Mouse (Mus musculus) heart, postnatal 14 days (tissue): ENCODE measurements at regions not wholly inside any gene's neighbourhood (a gene's known extent, or its start where the extent isn't known, plus 50 kb on each side); places are given as distances from the start of the nearest gene placed in this dataset.

Source experiments
- DNase-seq, 2 experiments: peaks; one replicate each; pipeline ENCODE4 v3.0.0; 2021 to 2022
- intact Hi-C: fragments of 180-260 bp; cut with DNase I; formaldehyde crosslinking; loops from one replicate; pipeline ENCODE4 v1.15.1; 2025

DNA sequence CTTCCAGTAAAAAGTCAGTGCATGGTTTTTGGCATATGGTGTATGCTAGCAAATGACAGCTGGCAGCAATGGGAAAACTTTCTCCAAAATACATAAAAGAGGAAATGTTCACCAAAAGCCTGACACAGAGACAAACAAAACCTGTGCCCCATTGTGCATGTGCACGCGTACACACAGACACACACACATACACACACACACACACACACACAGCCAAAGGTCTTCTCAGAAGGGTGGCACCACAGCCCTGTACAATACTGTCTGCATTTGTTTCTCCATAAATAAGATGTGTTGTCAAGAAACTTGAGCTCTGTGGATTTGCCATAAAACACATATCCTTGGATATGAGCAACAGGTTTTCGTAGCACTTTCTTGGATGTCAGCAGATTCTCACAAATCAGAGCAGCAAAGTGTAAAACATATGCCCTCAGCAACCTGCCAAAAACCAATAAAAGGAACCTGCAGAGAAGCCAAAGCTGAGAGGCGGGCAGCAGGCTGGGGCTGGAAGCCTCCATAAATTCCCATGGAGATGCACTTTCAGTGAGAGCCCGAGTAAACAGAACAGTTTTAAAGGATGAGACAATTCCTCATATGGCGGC, 60.5 kb upstream of the Ddit4l start:
- peak in 1 of 2 experiments; percentile 10 for DNase-seq
- intact Hi-C loops = no loop called here

DNA sequence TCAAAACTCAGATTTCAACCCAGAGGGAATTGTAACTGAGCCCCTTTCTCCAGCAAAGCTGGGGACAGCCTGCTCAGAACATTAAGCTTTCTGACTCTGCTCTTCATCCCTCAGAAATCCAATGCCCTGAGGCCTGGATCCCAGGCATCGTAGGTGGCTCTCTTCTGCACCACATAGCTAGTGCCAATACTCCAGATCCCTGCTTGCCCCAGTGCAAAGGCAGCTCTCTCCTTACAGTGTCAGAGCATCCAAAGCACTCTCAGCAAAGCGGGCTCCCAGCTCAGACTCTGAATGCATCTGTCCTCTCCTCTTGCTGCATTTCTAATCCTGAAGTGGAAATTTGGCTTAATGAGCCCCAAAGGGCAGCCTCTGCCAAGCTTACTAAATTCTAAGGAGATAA, 59.4 kb upstream of the Ddit4l start:
- DNase-seq = no peak
- intact Hi-C loops = no loop called here

DNA sequence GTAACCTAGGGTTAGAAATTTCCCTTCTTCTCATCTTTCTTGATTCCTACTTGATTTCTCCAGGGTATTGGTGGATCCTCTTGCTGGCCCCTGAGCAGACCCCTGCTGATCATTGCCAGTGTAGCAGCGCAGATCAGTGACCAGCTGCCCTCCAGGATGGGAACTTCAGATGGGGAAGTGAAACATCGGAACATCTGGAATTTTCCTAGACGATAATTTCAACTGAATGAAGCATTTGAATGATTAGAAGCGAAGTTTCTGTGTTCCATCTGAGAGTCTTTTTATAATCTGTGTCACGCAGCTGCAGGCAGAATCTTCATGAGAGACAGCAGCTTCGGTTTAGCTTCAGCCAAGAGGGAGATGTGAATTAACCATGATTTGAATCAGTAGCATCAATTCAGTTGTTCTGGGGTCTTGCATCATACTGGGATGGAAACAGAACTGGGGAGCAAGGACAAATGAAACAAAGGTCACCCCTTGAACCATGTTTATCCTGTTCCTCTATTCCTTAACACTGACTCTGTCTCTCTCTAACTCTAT, 57.8 kb upstream of the Ddit4l start:
- intact Hi-C loops = no loop called here
- no peak for DNase-seq

DNA sequence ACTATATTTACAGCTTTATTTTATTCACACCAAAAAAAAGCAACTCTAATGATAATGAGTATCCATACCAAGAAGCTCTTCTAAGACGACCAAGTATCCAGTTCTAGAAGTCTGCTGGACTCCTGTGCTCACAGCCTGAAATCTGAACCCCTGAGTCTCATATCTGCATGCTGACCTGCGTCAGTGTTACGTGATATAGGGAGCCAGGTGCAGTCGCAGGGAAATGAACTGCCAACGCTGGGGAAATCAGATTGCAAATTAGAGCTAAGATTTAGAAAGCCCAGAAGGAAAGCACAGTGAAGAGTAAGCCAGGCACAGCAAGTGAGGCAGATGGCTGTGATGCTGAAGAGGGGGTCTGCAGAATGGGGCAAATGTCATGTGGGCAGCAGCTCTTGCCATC, 57.1 kb upstream of the Ddit4l start:
- DNase-seq = no peak
- intact Hi-C loops = no loop called here

DNA sequence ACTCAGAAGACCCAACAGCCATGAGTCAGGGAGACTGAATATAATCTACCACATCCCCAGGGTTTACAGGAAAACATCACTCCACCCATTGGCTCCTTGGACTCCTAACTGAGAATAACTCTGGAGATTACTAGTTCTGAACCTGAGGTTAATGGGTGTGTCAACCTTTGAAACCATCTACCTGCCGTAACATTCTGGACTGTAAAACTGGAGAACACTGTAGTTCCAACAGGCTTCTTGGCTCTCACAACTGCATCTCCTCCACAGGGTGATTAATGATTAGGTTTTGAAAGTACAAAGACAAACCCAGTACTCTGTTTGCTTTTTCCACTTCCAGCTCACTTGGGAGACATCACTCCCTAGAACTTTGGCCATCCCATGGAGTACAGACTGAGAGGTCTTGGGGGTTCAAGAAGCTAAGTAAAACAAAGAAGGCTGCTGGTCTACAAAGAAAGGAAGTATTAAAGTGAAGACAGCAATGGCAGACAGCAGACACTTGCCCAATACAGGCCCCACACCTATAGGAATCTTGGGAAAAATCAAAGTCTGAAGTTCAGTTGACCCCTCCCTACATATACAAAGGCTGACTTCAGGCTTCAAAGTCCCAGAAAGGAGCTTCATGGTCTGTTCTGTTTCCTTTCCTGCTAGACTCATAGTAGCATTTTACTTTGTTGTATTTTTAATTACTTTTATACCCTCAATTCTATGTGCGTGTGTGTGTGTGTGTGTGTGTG, 52.7 kb upstream of the Ddit4l start:
- DNase-seq = no peak
- intact Hi-C loops = no loop called here
